Mouse (Mus musculus): Measurements from ENCODE around the gene Pcsk7. TPM values are rescaled to one million over a fixed set of nuclear protein-coding genes. Genes with fewer than 3 reads are reported as not detected.

Pcsk7 gene
- polyA plus RNA-seq, 1 experiment from 2014 or later, result 19.7 TPM

DNA sequence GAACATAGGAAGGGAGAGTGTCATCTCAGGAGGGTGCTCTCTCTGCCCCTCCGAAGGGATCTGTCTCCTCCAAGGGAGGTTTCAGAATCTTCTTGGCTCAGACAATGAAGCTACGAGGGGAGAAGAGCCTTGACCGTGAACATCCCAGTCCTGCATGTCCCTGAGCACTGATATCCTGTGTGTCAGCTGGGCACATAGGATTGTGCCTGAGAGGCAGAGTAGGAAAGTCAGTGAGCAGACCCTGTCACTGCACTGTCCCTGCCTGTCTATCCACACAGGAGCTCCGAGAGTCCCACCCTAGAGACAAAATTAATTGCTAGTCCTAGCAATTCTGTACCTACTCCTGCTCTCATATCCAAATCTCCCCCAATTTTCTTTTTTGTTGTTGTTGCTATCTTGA is 45.8 kb downstream of the Pcsk7 start:
- Histone ChIP-seq H3K9ac (no peak overlapping the region), H3K4me1 (replicated peaks) (peaks cover 29% of the 10 kb centered on the region), H3K27ac (ENCODE audit: poor library complexity, severe bottlenecking) (no peak overlapping the region), H3K36me3 (peaks cover 54% of the 10 kb centered on the region), H3K9me3 (replicated peaks) (no peaks in the 10 kb centered on the region), H3K4me2 (no peak overlapping the region), H3K27me3 (replicated peaks) (no peaks in the 10 kb centered on the region), H3K4me3 (no peak overlapping the region)
- ATAC-seq (ENCODE audit: insufficient number of reproducible peaks, low FRiP score), result no peak
- WGBS, result 87% methylated on average over 4 of the region's 4 CpGs

- 87% methylated on average over 7 of the region's 7 CpGs for WGBS
Measured at GRCm38 (mm10) chr9:45952890-45953289, 46.6 kb downstream of the Pcsk7 start.

DNA sequence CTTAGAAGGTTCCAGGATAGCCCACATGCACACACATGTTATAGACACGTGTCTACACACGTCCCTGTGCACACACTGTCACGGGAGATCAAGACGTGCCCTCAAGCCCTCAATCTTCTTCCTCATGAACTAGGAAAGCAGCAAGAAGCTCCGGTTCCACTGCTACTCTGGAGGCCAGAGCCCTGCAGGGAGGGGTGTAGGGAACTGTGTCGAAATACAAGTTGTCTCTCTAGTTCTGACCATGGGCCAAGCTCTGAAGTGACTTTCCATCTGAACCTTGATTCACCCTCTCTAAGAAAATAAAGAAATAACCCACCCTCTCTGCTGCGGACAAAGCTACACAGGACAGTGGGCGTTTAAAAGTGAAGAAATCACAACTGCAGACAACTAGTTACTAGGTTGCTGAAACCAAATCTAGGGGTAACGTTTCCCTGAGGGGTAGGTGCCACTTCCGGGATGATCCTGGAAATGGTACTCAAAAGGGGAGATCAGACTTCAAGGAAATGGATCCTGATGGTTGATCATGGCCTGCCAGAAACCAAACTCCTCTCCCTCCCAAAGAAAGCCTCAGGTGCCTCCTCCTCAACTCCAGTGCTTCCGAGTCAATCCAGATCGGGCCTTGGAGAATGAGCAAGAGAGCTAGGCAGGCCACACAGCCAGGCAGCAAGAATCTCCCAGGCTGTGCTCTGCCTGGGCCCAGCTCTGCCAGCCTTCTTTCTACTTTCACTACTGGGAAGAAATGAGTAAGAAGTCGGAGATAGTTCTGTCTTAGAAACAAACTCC is 47.4 kb downstream of the Pcsk7 start:
- Histone ChIP-seq H3K4me2 (peak overlapping the region; percentile 89), H3K4me3 (peak overlapping the region; percentile 79), H3K27ac (ENCODE audit: poor library complexity, severe bottlenecking) (peak overlapping the region; percentile 94), H3K4me1 (replicated peaks) (peaks cover 35% of the 10 kb centered on the region), H3K9ac (peak overlapping the region; percentile 93), H3K27me3 (replicated peaks) (no peaks in the 10 kb centered on the region), H3K36me3 (peaks cover 38% of the 10 kb centered on the region), H3K9me3 (replicated peaks) (no peaks in the 10 kb centered on the region)
- WGBS, result 51% methylated on average over 13 of the region's 13 CpGs
- no peak for ATAC-seq (ENCODE audit: insufficient number of reproducible peaks, low FRiP score)

More at GRCm38 (mm10) chr9:45952890-45953289, 46.6 kb downstream of the Pcsk7 start:
- H3K9ac ChIP-seq, result peak overlapping the region; percentile 93
- H3K27me3 ChIP-seq (replicated peaks), result no peaks in the 10 kb centered on the region
- H3K4me2 ChIP-seq, result peak overlapping the region; percentile 89
- no peak overlapping the region for H3K27ac ChIP-seq (ENCODE audit: poor library complexity, severe bottlenecking)
- ATAC-seq (ENCODE audit: insufficient number of reproducible peaks, low FRiP score), result no peak
- peaks cover 29% of the 10 kb centered on the region for H3K4me1 ChIP-seq (replicated peaks)
- no peak overlapping the region for H3K4me3 ChIP-seq
- H3K36me3 ChIP-seq, result peaks cover 46% of the 10 kb centered on the region
- no peaks in the 10 kb centered on the region for H3K9me3 ChIP-seq (replicated peaks)

DNA sequence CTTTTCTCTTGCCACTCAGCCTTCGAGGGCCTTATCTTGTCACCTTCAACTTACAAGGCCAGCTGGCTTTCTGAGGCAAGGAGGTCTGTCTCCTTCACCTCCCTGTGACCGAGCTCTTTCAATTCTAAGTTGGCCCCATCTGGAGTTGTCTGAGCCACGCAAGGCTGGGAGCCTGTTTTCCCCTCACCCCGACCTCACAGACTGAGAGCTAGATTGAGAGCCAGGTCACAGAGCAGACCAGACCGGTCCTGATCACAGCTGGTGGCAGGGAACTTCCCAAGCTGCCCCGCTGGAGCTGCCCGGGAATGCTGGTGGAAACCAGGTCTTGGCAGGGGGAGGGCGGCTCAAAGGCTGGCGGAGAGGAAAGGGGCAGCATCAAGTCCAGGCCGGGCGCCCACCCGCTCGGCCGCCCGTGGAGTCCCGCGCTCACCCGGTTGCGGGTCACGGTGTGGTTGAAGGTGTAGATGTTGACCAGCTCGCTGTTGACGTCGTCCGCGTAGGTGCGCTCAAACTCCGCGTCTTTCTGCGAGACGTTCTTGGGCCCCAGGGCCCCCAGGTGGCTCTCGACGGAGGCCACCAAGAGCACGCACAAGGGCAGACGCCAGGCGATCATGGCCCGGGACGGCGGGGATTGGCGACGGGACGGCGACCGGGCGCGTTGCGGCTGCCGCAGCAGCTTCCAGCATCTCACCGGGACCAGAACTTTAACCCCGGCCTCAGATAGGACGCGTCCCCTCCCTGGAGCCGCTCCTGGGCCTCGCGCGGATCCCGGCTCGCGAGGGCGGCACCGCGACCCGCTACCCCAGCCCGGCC is 48.2 kb downstream of the Pcsk7 start:
- ATAC-seq (ENCODE audit: insufficient number of reproducible peaks, low FRiP score), result peak; percentile 69
- Histone ChIP-seq H3K36me3 (peaks cover 31% of the 10 kb centered on the region), H3K4me3 (peak overlapping the region; percentile 79), H3K4me1 (replicated peaks) (peaks cover 38% of the 10 kb centered on the region), H3K4me2 (peak overlapping the region; percentile 89), H3K9me3 (replicated peaks) (no peaks in the 10 kb centered on the region), H3K9ac (peak overlapping the region; percentile 93), H3K27me3 (replicated peaks) (no peaks in the 10 kb centered on the region), H3K27ac (ENCODE audit: poor library complexity, severe bottlenecking) (peak overlapping the region; percentile 94)
- under 1% methylated on average over 63 of the region's 63 CpGs for WGBS

DNA sequence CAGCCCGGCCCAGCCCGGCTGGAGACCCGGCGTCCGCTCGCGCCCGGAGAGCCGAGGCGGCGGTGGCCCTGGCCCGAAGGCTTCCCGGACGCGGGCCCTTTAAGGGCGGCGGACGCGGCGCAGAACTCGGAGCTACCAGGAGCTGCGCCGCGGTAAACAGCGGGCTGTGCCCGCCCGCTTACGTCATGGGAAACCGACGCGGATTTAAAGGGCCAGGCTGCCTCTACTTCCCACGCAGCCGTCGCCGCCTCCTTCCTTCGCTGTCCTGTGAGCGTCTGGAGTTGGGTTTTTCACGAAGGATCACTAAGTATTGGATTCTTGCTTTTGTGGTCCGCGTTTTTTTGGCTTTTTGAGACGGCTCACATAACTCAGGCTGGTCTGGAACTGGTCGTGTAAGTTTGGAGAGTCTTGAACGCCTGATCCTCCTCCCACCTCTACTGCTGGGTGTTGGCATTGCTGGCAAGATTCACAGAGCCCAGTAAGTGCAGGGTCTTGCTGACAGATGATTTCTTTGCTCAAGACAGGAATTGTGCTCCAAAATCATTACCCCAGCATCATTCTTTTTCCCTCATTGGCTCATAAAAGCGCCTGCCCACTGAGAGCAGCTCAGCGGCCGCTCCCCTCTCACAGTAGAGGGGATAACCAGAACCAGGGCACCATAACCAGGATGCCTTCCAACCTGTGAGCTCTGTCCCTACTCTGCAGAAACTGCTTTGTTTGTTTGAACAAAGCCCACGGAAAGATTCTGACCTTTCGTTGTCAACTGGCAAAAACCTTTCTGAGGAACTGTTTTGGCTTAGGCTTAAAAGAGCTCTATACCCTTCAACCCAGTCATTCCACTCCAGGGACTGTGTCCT is 49.0 kb downstream of the Pcsk7 start, which contains the start of gene Sidt2:
Sidt2 (minus strand) TSS at position 152 of the 857 bp plus-strand sequence.
- H3K4me1 ChIP-seq (replicated peaks), result peaks cover 38% of the 10 kb centered on the region
- peak; percentile 97 for ATAC-seq (ENCODE audit: insufficient number of reproducible peaks, low FRiP score)

GRCm38 (mm10) chr9:45958023-45958670 is 51.9 kb downstream of the Pcsk7 start:
- Histone ChIP-seq H3K4me1 (replicated peaks) (peaks cover 33% of the 10 kb centered on the region), H3K4me2 (no peak overlapping the region), H3K27ac (ENCODE audit: poor library complexity, severe bottlenecking) (no peak overlapping the region; the same call in 1 of the 2 replicates), H3K9ac (no peak overlapping the region), H3K9me3 (replicated peaks) (no peaks in the 10 kb centered on the region), H3K4me3 (no peak overlapping the region), H3K27me3 (replicated peaks) (no peaks in the 10 kb centered on the region), H3K36me3 (peaks cover 30% of the 10 kb centered on the region)
- no peak for ATAC-seq (ENCODE audit: insufficient number of reproducible peaks, low FRiP score)
- 54% methylated on average over 7 of the region's 7 CpGs for WGBS

More for the DNA sequence above, 49.0 kb downstream of the Pcsk7 start, which contains the start of gene Sidt2:
- Histone ChIP-seq H3K36me3 (peaks cover 28% of the 10 kb centered on the region), H3K4me2 (peak within 1 kb of the TSS; percentile 89), H3K9me3 (replicated peaks) (no peaks in the 10 kb centered on the region), H3K9ac (peak within 1 kb of the TSS; percentile 93), H3K4me3 (peak within 1 kb of the TSS; percentile 79), H3K27me3 (replicated peaks) (no peaks in the 10 kb centered on the region), H3K27ac (ENCODE audit: poor library complexity, severe bottlenecking) (peak within 1 kb of the TSS; percentile 94)
- under 1% methylated on average over 47 of the region's 48 CpGs for WGBS

DNA sequence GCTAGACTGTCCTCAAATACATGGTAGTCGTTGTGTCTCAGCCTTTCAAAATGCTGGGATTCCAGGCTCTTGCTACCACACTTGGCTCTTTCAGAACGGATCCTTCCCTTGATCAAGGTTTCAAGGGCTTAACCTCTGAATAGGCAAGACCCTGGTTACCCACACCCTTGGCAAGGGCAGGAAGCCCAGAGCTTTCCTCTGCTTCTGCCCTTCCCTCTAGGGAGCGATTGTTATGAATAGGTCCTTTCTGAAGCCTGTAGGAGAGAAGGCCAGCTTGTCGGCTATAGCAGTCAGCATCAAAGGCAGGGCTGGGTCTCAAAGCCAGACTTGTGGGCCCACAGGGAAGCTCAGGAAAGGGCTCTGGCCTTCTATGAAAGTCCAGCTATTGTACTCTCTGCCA is 52.6 kb downstream of the Pcsk7 start:
- Histone ChIP-seq H3K9ac (no peak overlapping the region), H3K4me1 (replicated peaks) (peaks cover 33% of the 10 kb centered on the region), H3K27me3 (replicated peaks) (no peaks in the 10 kb centered on the region), H3K27ac (ENCODE audit: poor library complexity, severe bottlenecking) (peak overlapping the region; percentile 49), H3K9me3 (replicated peaks) (no peaks in the 10 kb centered on the region), H3K4me2 (no peak overlapping the region), H3K36me3 (peaks cover 37% of the 10 kb centered on the region), H3K4me3 (no peak overlapping the region)
- ATAC-seq (ENCODE audit: insufficient number of reproducible peaks, low FRiP score), result no peak
- 48% methylated on average over 4 of the region's 4 CpGs for WGBS

DNA sequence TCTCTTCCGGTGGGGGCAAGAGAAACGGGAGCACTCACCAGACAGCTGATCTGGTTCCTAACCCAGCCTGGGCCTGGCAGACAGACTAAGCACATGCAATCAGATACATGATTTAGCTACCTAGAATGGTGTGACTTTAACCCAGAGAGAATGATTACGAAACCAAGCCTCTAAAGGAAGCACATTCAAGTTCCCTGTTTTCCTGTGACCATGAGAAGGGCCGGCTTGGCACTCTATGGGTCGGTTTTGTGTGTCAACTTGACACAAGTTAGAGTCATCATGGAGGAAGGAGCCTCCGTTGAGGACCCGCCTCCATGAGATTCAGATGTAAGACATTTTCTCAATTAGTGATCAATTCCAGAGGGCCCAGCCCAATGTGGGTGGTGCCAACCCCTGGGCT is 53.4 kb downstream of the Pcsk7 start:
- H3K27ac ChIP-seq (ENCODE audit: poor library complexity, severe bottlenecking), result no peak overlapping the region
- H3K36me3 ChIP-seq, result peaks cover 44% of the 10 kb centered on the region
- H3K9ac ChIP-seq, result no peak overlapping the region
- peaks cover 35% of the 10 kb centered on the region for H3K4me1 ChIP-seq (replicated peaks)
- no peak overlapping the region for H3K4me2 ChIP-seq
- H3K4me3 ChIP-seq, result no peak overlapping the region
- H3K27me3 ChIP-seq (replicated peaks), result no peaks in the 10 kb centered on the region
- WGBS, result 80% methylated on average over 7 of the region's 7 CpGs
- no peak for ATAC-seq (ENCODE audit: insufficient number of reproducible peaks, low FRiP score)
- no peaks in the 10 kb centered on the region for H3K9me3 ChIP-seq (replicated peaks)

- H3K27me3 ChIP-seq (replicated peaks), result no peaks in the 10 kb centered on the region
- ATAC-seq (ENCODE audit: insufficient number of reproducible peaks, low FRiP score), result no peak
- WGBS, result 74% methylated on average over 2 of the region's 2 CpGs
Measured at GRCm38 (mm10) chr9:45961855-45962254, 55.6 kb downstream of the Pcsk7 start.

DNA sequence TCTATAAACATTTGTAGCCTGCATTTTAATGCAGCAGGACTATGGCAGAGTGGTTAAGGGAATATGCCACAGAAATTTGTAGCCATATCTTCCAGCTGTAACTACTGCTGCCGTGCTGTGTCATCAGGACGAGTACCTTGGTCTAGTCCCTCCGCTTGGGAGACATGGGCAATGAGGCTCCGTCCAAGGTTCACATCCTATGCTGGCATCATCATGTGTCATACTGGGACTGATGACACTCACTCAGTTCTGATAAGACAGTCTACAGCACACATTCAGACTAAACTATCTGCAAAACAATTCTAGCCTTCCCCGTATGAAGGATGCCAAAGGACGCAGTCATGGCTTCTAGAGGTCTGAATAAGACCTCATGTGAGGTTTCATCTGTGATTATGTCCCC is 57.3 kb downstream of the Pcsk7 start:
- H3K27ac ChIP-seq (ENCODE audit: poor library complexity, severe bottlenecking), result no peak overlapping the region
- WGBS, result 82% methylated on average over 6 of the region's 6 CpGs
- no peaks in the 10 kb centered on the region for H3K27me3 ChIP-seq (replicated peaks)
- peaks cover 75% of the 10 kb centered on the region for H3K36me3 ChIP-seq
- H3K4me2 ChIP-seq, result no peak overlapping the region
- ATAC-seq (ENCODE audit: insufficient number of reproducible peaks, low FRiP score), result no peak
- H3K4me3 ChIP-seq, result no peak overlapping the region
- H3K9me3 ChIP-seq (replicated peaks), result no peaks in the 10 kb centered on the region
- H3K9ac ChIP-seq, result no peak overlapping the region
- H3K4me1 ChIP-seq (replicated peaks), result peaks cover 17% of the 10 kb centered on the region

More at GRCm38 (mm10) chr9:45961855-45962254, 55.6 kb downstream of the Pcsk7 start:
- H3K9me3 ChIP-seq (replicated peaks), result no peaks in the 10 kb centered on the region
- H3K4me2 ChIP-seq, result no peak overlapping the region
- no peak overlapping the region for H3K27ac ChIP-seq (ENCODE audit: poor library complexity, severe bottlenecking)
- peaks cover 63% of the 10 kb centered on the region for H3K36me3 ChIP-seq
- peaks cover 23% of the 10 kb centered on the region for H3K4me1 ChIP-seq (replicated peaks)
- H3K4me3 ChIP-seq, result no peak overlapping the region
- H3K9ac ChIP-seq, result no peak overlapping the region
